Mouse (Mus musculus) bone marrow, adult 2 months (tissue): Measurements from ENCODE around the gene Arhgap10. TPM values are rescaled to one million over a fixed set of nuclear protein-coding genes. Genes with fewer than 3 reads are reported as not detected.

ENCODE experiments used
- H3K27ac ChIP-seq: fragments of 200-500 bp; 2 replicates; pipeline ENCODE4 v1.5.1; 2012; ENCODE audit warnings: low read depth, mild to moderate bottlenecking, control low read depth, inconsistent platforms, low read length; ENCODE audit not compliant: control insufficient read depth, poor library complexity, insufficient read depth
- H3K4me1 ChIP-seq: fragments of 200-500 bp; 2 replicates; pipeline ENCODE4 v1.6.1; 2011; ENCODE audit warnings: low read length; ENCODE audit not compliant: control insufficient read depth, insufficient read depth
- H3K4me3 ChIP-seq: fragments of 200-500 bp; replicated peaks from 2 replicates; pipeline ENCODE3; 2011; ENCODE audit warnings: mild to moderate bottlenecking, low read depth, low read length, control low read depth; ENCODE audit not compliant: control insufficient read depth
- CTCF ChIP-seq: fragments of 200-500 bp; IDR thresholded peaks from 2 replicates; pipeline ENCODE4 v1.5.1; 2011; ENCODE audit warnings: low read length, control low read depth; ENCODE audit not compliant: control insufficient read depth, insufficient read depth
- POLR2A ChIP-seq: fragments of 200-500 bp; IDR thresholded peaks from 2 replicates; pipeline ENCODE4 v1.6.1; 2011; ENCODE audit warnings: low read depth, mild to moderate bottlenecking, control low read depth, low read length, borderline replicate concordance; ENCODE audit not compliant: control insufficient read depth
- WGBS: fragments of 180-500 bp; shearing (Covaris S2); methylation state at CpG from one replicate; pipeline ENCODE4 v1.1.7; 2018; 5-methylcytosine and 5-hydroxymethylcytosine counted together
- polyA plus RNA-seq: library from polyadenylated mRNA; stranded (reverse); fragments of >200 nt; gene quantifications from 2 replicates; pipeline ENCODE4 v1.2.4, GENCODE M21; 2011; ENCODE audit warnings: low replicate concordance; ENCODE audit not compliant: missing spikeins, insufficient read depth, insufficient read length

Arhgap10 gene
- polyA plus RNA-seq, 1 experiment = 11.8 TPM

DNA sequence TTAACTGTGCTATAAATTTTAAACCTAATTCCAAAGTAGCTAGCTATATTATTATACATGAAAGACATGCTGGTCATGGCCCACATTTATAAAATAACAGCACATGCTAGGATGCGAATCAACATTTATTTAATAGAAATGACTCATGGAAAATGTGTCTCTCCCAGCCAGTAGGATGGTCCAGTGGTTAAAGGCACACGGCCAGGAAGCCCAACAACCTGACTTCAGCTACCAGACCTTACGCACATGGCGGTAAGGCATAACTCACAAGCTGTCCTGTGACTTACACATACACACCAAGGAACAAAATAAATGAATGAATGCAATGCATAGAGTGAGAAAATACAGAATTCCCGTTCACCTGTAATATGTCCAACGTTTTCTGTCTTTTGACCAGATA, 146.7 kb downstream of the Arhgap10 start:
- TF ChIP-seq CTCF (no peak), POLR2A (no peak)
- Histone ChIP-seq H3K4me3 (no peak overlapping the region), H3K4me1 (no peaks in the 10 kb centered on the region), H3K27ac (no peak overlapping the region)
- WGBS = 87% methylated on average over 6 of the region's 6 CpGs

DNA sequence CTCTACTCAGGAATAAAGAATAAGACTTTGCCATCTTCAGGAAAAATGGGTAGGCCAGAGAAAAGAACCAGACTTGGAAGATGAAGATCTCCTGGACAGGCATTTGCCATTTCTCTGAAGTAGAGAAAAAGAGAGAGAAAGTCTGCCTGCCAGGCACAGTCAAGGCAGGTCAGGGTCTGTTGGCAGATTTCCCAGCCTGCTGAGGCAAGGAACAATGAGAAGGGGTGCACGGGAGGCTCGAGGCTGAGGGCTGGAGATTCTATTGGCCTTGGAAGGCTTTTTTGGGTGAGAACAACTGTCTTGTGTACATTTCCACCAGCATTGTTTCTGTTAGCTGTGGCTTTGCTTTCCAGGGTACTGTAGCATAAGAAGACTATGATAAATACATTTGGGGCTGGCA, 147.4 kb downstream of the Arhgap10 start:
- WGBS = 50% methylated on average over 2 of the region's 2 CpGs

DNA sequence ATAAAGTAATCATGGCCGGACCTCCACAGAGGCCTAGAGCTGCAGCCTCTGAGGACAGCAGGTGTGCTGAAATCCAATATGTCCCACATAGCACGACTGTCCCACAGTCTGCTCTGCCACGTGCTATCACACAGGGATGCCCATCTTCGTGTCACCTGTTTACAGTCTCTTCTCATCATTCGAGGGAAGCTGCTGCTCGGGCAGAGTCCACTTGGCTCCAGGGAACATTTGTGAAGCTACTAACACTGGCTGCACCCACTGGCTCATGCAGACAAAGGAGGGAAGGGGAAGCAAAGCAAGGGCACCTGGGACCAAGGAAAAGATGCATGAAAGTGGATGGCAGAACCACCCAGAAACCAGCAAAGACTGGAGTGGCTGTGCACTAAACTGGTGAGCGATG, 148.1 kb downstream of the Arhgap10 start:
- WGBS = 85% methylated on average over 7 of the region's 7 CpGs
- Histone ChIP-seq H3K4me3 (no peak overlapping the region), H3K4me1 (no peaks in the 10 kb centered on the region), H3K27ac (no peak overlapping the region)
- no peak for TF ChIP-seq POLR2A
- no peak for TF ChIP-seq CTCF

More for the DNA sequence above, 147.4 kb downstream of the Arhgap10 start:
- TF ChIP-seq POLR2A (no peak), CTCF (no peak)
- H3K27ac ChIP-seq = no peak overlapping the region
- H3K4me3 ChIP-seq = no peak overlapping the region
- H3K4me1 ChIP-seq = no peaks in the 10 kb centered on the region

DNA sequence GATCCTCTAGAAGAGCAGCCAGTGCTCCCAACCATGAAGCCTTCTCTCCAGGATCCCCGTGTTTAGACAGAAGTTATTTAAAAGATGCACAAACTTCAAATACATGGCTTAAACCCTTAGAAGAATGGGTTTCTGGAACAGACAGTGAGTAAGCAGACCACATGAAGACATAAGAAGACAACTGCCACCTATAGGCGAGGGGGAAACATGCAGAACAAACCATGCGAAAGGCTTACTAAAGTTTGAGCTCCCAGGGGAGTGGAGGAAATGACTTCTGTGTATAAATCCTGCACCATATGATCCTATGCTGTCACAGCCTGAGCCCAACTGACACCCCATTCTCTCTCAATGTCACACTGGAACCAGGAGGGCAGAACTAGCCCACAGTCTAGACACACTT, 150.7 kb downstream of the Arhgap10 start:
- 57% methylated on average over 3 of the region's 3 CpGs for WGBS

DNA sequence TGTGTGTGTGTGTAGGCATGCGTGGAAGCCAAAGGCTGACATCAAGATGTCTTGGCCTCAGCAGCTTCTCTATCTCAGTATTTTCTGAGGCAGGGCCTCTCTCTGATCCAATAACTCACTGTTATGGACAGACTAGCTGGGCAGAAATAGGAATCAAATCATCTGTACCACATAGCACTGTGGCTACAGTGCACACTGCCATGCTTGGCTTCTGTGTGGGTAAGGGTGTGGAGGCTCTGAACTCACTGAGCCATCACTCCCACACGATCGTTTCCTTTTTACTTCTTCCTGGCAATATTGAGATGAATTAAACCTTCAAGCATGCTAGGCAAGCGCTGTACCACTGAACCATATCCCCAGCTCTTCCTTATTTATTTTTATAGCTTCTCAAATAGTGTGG, 151.3 kb downstream of the Arhgap10 start:
- no peak overlapping the region for H3K4me3 ChIP-seq
- no peaks in the 10 kb centered on the region for H3K4me1 ChIP-seq
- no peak for TF ChIP-seq POLR2A
- no peak for TF ChIP-seq CTCF
- H3K27ac ChIP-seq = no peak overlapping the region
- WGBS = 80% methylated on average over 4 of the region's 4 CpGs

More for the DNA sequence above, 150.7 kb downstream of the Arhgap10 start:
- no peak overlapping the region for H3K27ac ChIP-seq
- TF ChIP-seq CTCF (no peak), POLR2A (no peak)
- no peaks in the 10 kb centered on the region for H3K4me1 ChIP-seq
- H3K4me3 ChIP-seq = no peak overlapping the region

DNA sequence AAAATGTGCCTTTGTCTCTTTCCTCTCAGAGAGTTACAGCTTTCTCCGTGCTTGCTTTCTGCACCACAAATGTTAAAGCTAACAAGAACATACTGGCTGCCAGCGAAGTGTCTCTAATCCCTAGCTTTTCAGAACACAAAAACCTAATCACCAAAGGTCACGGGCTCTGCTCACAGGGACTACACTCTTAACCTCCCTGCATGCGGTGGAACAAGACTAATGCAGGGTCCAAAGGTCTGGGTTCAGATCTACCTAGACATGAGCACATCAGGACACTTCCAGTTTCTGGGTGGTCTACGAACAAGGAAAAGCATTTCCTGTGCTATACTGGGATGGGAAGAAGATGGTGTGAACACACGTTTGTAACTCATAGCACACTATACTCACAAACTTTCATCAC, 151.8 kb downstream of the Arhgap10 start:
- Histone ChIP-seq H3K4me3 (no peak overlapping the region), H3K4me1 (no peaks in the 10 kb centered on the region), H3K27ac (no peak overlapping the region)
- TF ChIP-seq CTCF (no peak), POLR2A (no peak)
- 83% methylated on average over 6 of the region's 6 CpGs for WGBS

DNA sequence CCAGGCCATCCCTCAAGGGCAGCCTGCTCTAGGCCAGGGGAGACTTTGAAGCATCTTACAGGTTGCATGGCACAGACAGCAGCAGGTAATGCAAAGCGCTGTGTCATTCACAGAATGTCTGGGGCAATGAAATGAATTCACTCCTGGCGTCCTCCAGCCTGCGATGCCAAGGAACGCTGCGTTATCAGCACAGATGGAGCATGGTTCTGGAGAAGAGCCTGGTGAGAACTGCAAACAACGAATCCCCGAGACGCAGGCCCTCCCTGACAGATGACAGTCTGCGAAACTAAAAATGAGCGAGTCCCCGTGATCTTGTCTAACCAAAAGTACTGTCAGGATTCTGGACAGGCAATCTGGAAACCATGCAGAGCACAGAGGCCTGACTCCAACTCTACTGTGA, 153.3 kb downstream of the Arhgap10 start:
- TF ChIP-seq CTCF (no peak), POLR2A (no peak)
- H3K27ac ChIP-seq = no peak overlapping the region
- H3K4me1 ChIP-seq = no peaks in the 10 kb centered on the region
- H3K4me3 ChIP-seq = no peak overlapping the region
- 91% methylated on average over 11 of the region's 11 CpGs for whole genome bisulfite sequencing

DNA sequence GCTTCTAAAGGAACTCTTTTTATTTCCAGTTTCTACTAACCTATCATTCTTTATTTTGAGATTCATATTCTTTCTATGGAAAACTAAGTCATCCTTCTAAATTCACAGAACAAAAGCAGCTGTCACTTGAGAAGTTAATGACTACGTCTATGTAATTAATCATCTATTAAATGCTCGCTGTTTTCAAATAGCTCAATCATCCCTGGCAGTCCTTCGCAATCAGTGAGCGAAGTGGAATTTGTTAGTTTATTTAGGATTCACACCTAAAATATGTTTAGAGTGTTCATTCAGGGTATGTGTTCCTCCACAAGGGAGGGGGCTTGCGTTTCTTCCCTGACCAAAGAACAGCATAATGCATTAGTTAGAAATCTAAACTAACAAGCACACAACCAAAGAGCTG, 156.9 kb downstream of the Arhgap10 start:
- Histone ChIP-seq H3K27ac (no peak overlapping the region), H3K4me3 (no peak overlapping the region), H3K4me1 (no peaks in the 10 kb centered on the region)
- 88% methylated on average over 5 of the region's 5 CpGs for WGBS
- no peak for TF ChIP-seq POLR2A
- no peak for TF ChIP-seq CTCF

DNA sequence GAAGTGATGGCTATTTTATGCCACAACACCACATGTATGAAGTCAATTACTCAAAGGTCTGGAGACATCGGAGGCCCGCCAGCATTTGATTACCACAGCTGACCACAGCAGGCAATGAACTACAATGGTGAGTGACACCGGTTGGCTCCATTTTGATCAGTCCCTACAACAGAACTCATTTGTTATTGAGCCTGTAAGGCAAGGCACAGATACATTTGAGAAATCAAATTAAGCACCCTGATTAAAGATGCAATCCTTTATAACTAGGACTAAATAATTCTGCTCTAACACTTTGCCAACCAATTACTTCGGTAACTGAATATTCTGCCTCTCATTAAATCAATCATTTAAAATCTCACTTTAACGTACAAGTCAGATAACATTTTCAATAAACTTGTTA, 157.3 kb downstream of the Arhgap10 start:
- Histone ChIP-seq H3K4me1 (no peaks in the 10 kb centered on the region), H3K4me3 (no peak overlapping the region), H3K27ac (no peak overlapping the region)
- 83% methylated on average over 5 of the region's 5 CpGs for WGBS
- TF ChIP-seq POLR2A = no peak
- no peak for TF ChIP-seq CTCF
